Mouse (Mus musculus) heart, embryonic 13.5 days (tissue): ENCODE measurements at regions not wholly inside any gene's neighbourhood (a gene's known extent, or its start where the extent isn't known, plus 50 kb on each side); places are given as distances from the start of the nearest gene placed in this dataset.

Source experiments
- ATAC-seq: fragments of 200-750 bp; cut with Nextera tagmentation; 2 replicates; pipeline ENCODE4 v1.8.0; 2017; ENCODE audit warnings: moderate TSS enrichment; ENCODE audit not compliant: insufficient number of reproducible peaks, low FRiP score, low TSS enrichment; ENCODE audit errors: extremely low read depth
- H3K27ac ChIP-seq: fragments of 300-500 bp; sonication (generic); replicated peaks from 2 replicates; pipeline ENCODE4 v1.5.1; 2015; ENCODE audit warnings: moderate library complexity, mild to moderate bottlenecking, inconsistent platforms
- H3K27me3 ChIP-seq: fragments of 300-500 bp; sonication (generic); replicated peaks from 2 replicates; pipeline ENCODE4 v1.6.1; 2015; ENCODE audit warnings: mild to moderate bottlenecking, inconsistent platforms
- H3K36me3 ChIP-seq: fragments of 300-500 bp; sonication (generic); 2 replicates; pipeline ENCODE4 v1.6.1; 2015; ENCODE audit warnings: mild to moderate bottlenecking, inconsistent platforms
- H3K4me1 ChIP-seq: fragments of 300-500 bp; sonication (generic); 2 replicates; pipeline ENCODE4 v1.6.1; 2015; ENCODE audit warnings: inconsistent platforms
- H3K4me2 ChIP-seq: fragments of 300-500 bp; sonication (generic); 2 replicates; pipeline ENCODE4 v1.6.1; 2015; ENCODE audit warnings: inconsistent platforms, mild to moderate bottlenecking, moderate library complexity
- H3K4me3 ChIP-seq: fragments of 300-500 bp; sonication (generic); 2 replicates; pipeline ENCODE4 v1.5.1; 2015; ENCODE audit warnings: moderate library complexity, mild to moderate bottlenecking, inconsistent platforms
- H3K9ac ChIP-seq: fragments of 300-500 bp; sonication (generic); 2 replicates; pipeline ENCODE4 v1.6.1; 2015; ENCODE audit warnings: inconsistent platforms, mild to moderate bottlenecking, moderate library complexity
- H3K9me3 ChIP-seq: fragments of 300-500 bp; sonication (generic); 2 replicates; pipeline ENCODE4 v1.6.1; 2016; ENCODE audit warnings: inconsistent platforms
- WGBS: fragments of 180-500 bp; shearing (Covaris S2); methylation state at CpG from one replicate; pipeline ENCODE4 v1.1.7; 2015; ENCODE audit warnings: mixed read lengths; 5-methylcytosine and 5-hydroxymethylcytosine counted together

DNA sequence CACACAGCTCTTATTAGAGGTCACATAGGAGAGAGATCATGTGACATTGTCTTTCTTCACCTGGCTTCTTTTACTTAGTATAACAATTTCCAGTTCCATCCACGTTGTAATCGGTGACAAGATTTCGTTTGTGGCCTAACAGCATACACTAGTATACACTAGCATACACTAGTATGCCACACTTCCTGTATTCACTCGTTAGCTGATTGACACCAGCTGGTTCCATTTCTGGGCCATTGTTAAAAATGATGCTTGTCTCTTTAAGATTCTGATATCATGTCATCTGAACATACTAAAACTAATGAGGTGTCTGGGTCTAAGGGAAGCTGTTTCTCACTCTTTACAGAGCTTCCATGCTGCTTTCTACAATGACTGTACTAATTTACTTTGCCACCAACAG, 713.3 kb downstream of the Pdcd6ip start:
- WGBS, result 77% methylated on average over 4 of the region's 4 CpGs
- H3K36me3 ChIP-seq, result no peaks in the 10 kb centered on the region
- H3K9ac ChIP-seq, result no peak overlapping the region
- no peak overlapping the region for H3K4me2 ChIP-seq
- H3K4me3 ChIP-seq, result no peak overlapping the region
- no peak overlapping the region for H3K27ac ChIP-seq
- no peaks in the 10 kb centered on the region for H3K9me3 ChIP-seq
- no peak for ATAC-seq
- H3K27me3 ChIP-seq, result no peaks in the 10 kb centered on the region
- peaks cover 16% of the 10 kb centered on the region for H3K4me1 ChIP-seq

DNA sequence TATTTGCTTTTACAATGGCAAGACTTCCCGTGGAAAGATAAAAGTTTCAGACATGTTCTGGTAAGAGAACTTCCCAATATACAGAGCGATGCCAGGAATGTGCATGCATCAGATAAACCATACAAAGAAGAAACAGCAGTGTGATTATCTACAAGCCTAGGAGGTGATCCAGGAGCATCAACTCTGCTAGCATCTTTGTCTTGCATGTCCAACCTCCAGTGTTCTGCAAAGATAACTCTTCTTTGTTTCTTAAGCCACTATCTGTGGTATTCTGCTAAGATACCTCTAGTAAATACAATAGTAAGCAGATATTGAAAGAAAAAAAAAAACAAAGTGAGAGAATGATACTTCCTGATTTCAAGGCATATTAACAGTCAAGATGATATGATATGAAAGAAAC, 714.4 kb downstream of the Pdcd6ip start:
- Histone ChIP-seq H3K27me3 (no peaks in the 10 kb centered on the region), H3K4me2 (no peak overlapping the region), H3K4me3 (no peak overlapping the region), H3K4me1 (peaks cover 16% of the 10 kb centered on the region), H3K9me3 (no peaks in the 10 kb centered on the region), H3K36me3 (no peaks in the 10 kb centered on the region), H3K9ac (no peak overlapping the region), H3K27ac (no peak overlapping the region)
- WGBS, result 50% methylated on average over 2 of the region's 2 CpGs
- no peak for ATAC-seq

GRCm38 (mm10) chr9:112992937-112993336, 715.1 kb downstream of the Pdcd6ip start:
- Histone ChIP-seq H3K4me2 (no peak overlapping the region; the same call in 1 of the 2 replicates), H3K4me1 (peaks cover 16% of the 10 kb centered on the region), H3K9ac (no peak overlapping the region), H3K27me3 (no peaks in the 10 kb centered on the region), H3K27ac (no peak overlapping the region; the same call in 1 of the 2 replicates), H3K4me3 (no peak overlapping the region), H3K36me3 (no peaks in the 10 kb centered on the region), H3K9me3 (no peaks in the 10 kb centered on the region)
- WGBS, result 17% methylated on average over 3 of the region's 3 CpGs
- ATAC-seq, result no peak

- no peaks in the 10 kb centered on the region for H3K36me3 ChIP-seq
- no peak overlapping the region for H3K9ac ChIP-seq
- no peaks in the 10 kb centered on the region for H3K27me3 ChIP-seq
- no peak overlapping the region for H3K4me2 ChIP-seq
- H3K4me3 ChIP-seq, result no peak overlapping the region
- 78% methylated on average over 6 of the region's 6 CpGs for WGBS
- ATAC-seq, result no peak
- H3K9me3 ChIP-seq, result no peaks in the 10 kb centered on the region
- H3K27ac ChIP-seq, result no peak overlapping the region
- no peaks in the 10 kb centered on the region for H3K4me1 ChIP-seq
Measured at GRCm38 (mm10) chr9:112983353-112983752, 724.7 kb downstream of the Pdcd6ip start.

GRCm38 (mm10) chr9:112951567-112951966, 715.8 kb upstream of the Arpp21 start:
- 74% methylated on average over 1 of the region's 1 CpGs for WGBS
- no peak overlapping the region for H3K27ac ChIP-seq
- H3K4me2 ChIP-seq, result no peak overlapping the region
- ATAC-seq, result no peak
- no peak overlapping the region for H3K9ac ChIP-seq
- no peak overlapping the region for H3K4me3 ChIP-seq
- no peaks in the 10 kb centered on the region for H3K9me3 ChIP-seq
- no peaks in the 10 kb centered on the region for H3K36me3 ChIP-seq
- H3K4me1 ChIP-seq, result no peaks in the 10 kb centered on the region
- no peaks in the 10 kb centered on the region for H3K27me3 ChIP-seq

GRCm38 (mm10) chr9:112950056-112950455, 714.3 kb upstream of the Arpp21 start:
- Histone ChIP-seq H3K36me3 (no peaks in the 10 kb centered on the region), H3K9me3 (no peaks in the 10 kb centered on the region), H3K4me3 (no peak overlapping the region), H3K4me1 (no peaks in the 10 kb centered on the region), H3K9ac (no peak overlapping the region), H3K4me2 (no peak overlapping the region), H3K27me3 (no peaks in the 10 kb centered on the region), H3K27ac (no peak overlapping the region)
- 59% methylated on average over 2 of the region's 2 CpGs for WGBS
- no peak for ATAC-seq

DNA sequence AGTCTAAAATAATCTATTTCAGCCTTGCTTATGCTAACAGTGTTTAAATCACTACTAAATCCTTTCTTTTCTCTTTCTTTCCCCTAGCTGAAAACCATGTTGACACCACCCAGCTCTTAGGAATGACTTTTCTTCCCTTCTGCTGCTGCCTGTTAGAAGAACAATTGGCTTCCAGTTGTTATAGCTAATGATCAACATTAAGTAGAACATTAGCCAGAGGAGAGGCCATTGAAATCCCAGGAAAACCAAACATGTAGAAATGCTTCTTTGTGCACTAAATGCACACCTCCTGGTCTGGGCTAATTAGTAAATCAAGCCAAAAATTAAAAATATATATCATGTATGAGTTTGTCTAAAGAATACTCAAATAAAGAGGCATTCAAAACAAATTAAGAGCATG, 703.0 kb upstream of the Arpp21 start:
- Histone ChIP-seq H3K9me3 (no peaks in the 10 kb centered on the region), H3K4me3 (no peak overlapping the region), H3K27me3 (no peaks in the 10 kb centered on the region), H3K4me2 (no peak overlapping the region), H3K4me1 (no peaks in the 10 kb centered on the region), H3K36me3 (no peaks in the 10 kb centered on the region), H3K9ac (no peak overlapping the region), H3K27ac (no peak overlapping the region)
- ATAC-seq, result no peak

DNA sequence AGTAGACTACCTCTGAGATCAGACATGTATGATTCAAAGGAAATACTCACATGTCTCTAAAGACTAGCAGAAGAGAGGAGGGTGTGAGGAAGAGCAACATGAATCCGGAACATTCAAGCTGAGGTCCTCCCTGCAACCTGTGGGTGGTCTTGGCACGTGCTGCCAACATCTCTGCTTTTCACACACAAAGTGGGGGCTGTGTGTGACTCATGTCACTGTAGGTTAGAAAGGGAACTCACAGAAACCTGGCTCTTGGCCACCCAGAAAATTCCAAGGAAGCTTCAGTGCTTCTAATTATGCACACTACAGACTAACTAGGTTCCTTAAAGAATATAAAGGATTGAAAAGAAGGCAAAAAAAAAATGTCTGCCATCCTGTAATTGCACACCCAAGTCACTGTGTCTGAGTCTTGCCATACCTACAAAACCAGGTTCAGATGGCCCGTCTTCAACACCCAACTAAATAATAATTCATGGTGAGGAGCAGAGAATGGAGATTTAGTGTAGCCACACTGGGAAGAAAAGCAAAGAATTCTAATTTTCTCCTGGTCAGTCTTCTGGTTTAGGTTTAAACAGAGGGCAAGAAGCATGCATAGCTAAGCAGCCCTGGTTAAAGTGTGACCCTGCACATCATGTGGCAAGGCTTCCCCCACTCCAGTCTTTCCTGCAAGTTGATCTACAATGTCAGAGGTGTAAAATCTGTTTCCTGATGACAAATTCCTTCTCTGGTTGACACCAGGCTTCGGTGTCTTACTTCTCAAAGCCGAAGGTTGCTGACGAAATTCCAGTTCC, 673.8 kb upstream of the Arpp21 start:
- Histone ChIP-seq H3K9ac (no peak overlapping the region), H3K4me2 (no peak overlapping the region), H3K27ac (no peak overlapping the region), H3K9me3 (no peaks in the 10 kb centered on the region), H3K36me3 (no peaks in the 10 kb centered on the region), H3K4me3 (no peak overlapping the region), H3K4me1 (no peaks in the 10 kb centered on the region), H3K27me3 (no peaks in the 10 kb centered on the region)
- 72% methylated on average over 6 of the region's 6 CpGs for WGBS
- ATAC-seq, result no peak

GRCm38 (mm10) chr9:112905955-112906354, 670.2 kb upstream of the Arpp21 start:
- H3K4me3 ChIP-seq, result no peak overlapping the region
- H3K36me3 ChIP-seq, result no peaks in the 10 kb centered on the region
- H3K4me1 ChIP-seq, result no peaks in the 10 kb centered on the region
- 73% methylated on average over 6 of the region's 6 CpGs for WGBS
- H3K27me3 ChIP-seq, result no peaks in the 10 kb centered on the region
- H3K9ac ChIP-seq, result no peak overlapping the region
- H3K27ac ChIP-seq, result no peak overlapping the region
- H3K9me3 ChIP-seq, result no peaks in the 10 kb centered on the region
- H3K4me2 ChIP-seq, result no peak overlapping the region
- ATAC-seq, result no peak

- 49% methylated on average over 1 of the region's 1 CpGs for WGBS
- ATAC-seq, result no peak
- Histone ChIP-seq H3K4me2 (no peak overlapping the region), H3K4me1 (no peaks in the 10 kb centered on the region), H3K27ac (no peak overlapping the region), H3K36me3 (no peaks in the 10 kb centered on the region), H3K9ac (no peak overlapping the region), H3K9me3 (no peaks in the 10 kb centered on the region), H3K4me3 (no peak overlapping the region), H3K27me3 (no peaks in the 10 kb centered on the region)
Measured at GRCm38 (mm10) chr9:112864921-112865320, 629.2 kb upstream of the Arpp21 start.

DNA sequence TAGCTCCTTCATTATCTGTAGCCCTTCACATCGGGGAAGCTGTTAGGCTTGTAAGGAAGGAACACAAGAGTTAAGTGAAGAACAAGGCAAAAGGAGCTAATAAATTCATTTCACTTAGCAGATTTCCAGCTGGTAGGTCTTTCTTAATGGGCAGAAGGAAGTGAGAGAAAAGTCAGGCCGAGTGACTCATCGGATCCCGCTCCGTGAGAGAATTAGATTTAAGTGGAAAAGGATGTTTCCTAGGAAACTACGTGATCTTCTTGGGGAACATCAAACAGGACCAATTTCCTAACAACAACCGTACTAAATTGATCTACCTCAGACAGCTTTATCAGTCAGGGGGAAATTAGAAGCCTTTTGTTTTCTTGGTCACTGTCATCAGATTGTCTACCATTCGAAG, 625.4 kb upstream of the Arpp21 start:
- no peak overlapping the region for H3K9ac ChIP-seq
- no peak overlapping the region for H3K4me2 ChIP-seq
- no peak overlapping the region for H3K4me3 ChIP-seq
- H3K36me3 ChIP-seq, result no peaks in the 10 kb centered on the region
- no peaks in the 10 kb centered on the region for H3K27me3 ChIP-seq
- H3K9me3 ChIP-seq, result no peaks in the 10 kb centered on the region
- ATAC-seq, result no peak
- 45% methylated on average over 8 of the region's 8 CpGs for WGBS
- no peaks in the 10 kb centered on the region for H3K4me1 ChIP-seq
- H3K27ac ChIP-seq, result no peak overlapping the region

DNA sequence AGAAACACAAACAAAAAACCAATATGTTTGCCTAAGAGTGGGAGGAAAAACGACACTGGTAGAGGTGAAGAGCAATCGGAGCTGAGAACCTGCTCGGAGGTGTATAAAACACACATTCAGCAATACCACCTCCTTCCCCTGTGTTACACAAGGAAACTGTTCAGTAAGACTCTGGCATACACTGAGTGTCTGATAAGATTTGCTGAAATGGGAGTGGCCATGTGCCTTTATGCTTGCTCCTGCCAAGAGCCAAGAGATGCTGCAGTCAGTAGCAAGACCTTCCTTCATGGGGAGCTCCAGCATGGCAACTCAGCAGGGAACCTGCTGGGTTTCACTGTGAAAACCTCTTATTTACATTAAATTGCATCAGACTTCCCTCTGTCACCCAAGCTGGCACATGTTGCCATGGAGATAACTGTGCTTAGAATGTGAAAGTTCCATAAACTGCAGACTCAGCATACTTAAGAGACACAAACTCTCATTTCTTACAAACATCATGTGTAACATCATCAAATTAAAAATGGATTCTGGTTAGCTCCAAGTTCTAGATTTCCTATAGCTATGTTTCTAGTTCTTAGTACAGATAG, 624.7 kb upstream of the Arpp21 start:
- no peak for ATAC-seq
- 75% methylated on average over 3 of the region's 3 CpGs for WGBS

More for the DNA sequence above, 624.7 kb upstream of the Arpp21 start:
- Histone ChIP-seq H3K4me2 (no peak overlapping the region), H3K4me1 (no peaks in the 10 kb centered on the region), H3K27ac (no peak overlapping the region), H3K9ac (no peak overlapping the region), H3K27me3 (no peaks in the 10 kb centered on the region), H3K4me3 (no peak overlapping the region), H3K36me3 (no peaks in the 10 kb centered on the region), H3K9me3 (no peaks in the 10 kb centered on the region)
